Mouse (Mus musculus) urinary bladder, postnatal 4 days (tissue): ENCODE results near the gene Gm128.

Experiments
- DNase-seq, 2 experiments: peaks; one replicate each; pipeline ENCODE4 v3.0.0; 2021 to 2022; ENCODE audit warnings: low spot score in 2 of 2

Gene Gm128

GRCm38 (mm10) chr3:95269789-95270188 lies 28.4 kb upstream of the Gm128 start:
- DNase-seq: no peak

GRCm38 (mm10) chr3:95267855-95268254 lies 26.5 kb upstream of the Gm128 start:
- DNase-seq: no peak

DNA sequence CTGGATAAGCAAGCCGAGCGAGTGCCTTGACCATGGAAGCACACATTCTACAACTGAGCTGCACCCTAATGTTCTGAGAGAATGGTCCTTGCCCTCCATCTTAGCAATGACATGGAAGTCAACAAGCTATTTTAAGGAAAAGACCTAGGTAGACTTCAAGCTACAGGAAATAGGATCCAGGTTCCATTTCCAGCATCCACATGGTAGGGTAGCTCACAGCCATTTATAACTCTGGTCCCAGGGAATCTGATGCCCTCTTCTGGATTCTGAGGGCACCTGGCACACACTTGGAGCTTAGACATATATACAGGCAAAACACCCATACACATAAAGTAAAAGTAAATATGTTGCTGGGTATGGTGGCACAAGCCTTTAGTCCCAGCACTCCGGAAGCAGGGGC lies 24.7 kb upstream of the Gm128 start:
- DNase-seq: no peak

GRCm38 (mm10) chr3:95264724-95265123 lies 23.3 kb upstream of the Gm128 start:
- no peak for DNase-seq

GRCm38 (mm10) chr3:95263089-95263739 lies 21.8 kb upstream of the Gm128 start:
- peak; percentile 45 to 73 for DNase-seq

GRCm38 (mm10) chr3:95261975-95262374 lies 20.6 kb upstream of the Gm128 start:
- DNase-seq: no peak

- DNase-seq: no peak
Observed at GRCm38 (mm10) chr3:95256931-95257330, 15.5 kb upstream of the Gm128 start.

GRCm38 (mm10) chr3:95250783-95251424 lies 9.5 kb upstream of the Gm128 start, which contains the start of gene Bnipl:
Bnipl (minus strand) TSS chr3:95251193.
- no peak for DNase-seq

GRCm38 (mm10) chr3:95250361-95250760 lies 9.0 kb upstream of the Gm128 start:
- no peak for DNase-seq

- DNase-seq: no peak
Observed at GRCm38 (mm10) chr3:95247660-95248336, 6.4 kb upstream of the Gm128 start.

- peak in 1 of 2 experiments; percentile 44 for DNase-seq
Observed at GRCm38 (mm10) chr3:95246465-95247231, 5.2 kb upstream of the Gm128 start.

DNA sequence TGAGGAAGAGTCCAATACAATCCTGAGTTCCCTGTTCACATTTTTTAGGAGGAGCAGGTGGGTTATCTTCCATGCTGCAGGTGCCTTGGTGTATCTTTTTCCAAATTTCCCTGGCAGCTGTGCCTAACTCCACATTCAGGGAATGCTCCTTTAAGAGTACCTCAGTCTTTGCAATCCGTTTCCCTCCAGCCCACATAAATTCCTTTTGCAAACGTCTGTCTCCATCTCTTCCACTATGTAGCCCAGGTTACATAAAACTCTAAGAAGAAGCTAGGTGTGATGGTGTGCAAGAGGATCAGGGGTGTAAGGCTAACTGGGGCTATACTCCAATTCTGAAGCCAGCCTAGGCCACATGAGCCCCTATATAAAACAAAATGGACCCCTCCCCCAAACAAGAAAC lies 1.7 kb upstream of the Gm128 start:
- DNase-seq: no peak

- DNase-seq: no peak
Observed at GRCm38 (mm10) chr3:95240900-95241299, 498 bp downstream of the Gm128 start.

DNA sequence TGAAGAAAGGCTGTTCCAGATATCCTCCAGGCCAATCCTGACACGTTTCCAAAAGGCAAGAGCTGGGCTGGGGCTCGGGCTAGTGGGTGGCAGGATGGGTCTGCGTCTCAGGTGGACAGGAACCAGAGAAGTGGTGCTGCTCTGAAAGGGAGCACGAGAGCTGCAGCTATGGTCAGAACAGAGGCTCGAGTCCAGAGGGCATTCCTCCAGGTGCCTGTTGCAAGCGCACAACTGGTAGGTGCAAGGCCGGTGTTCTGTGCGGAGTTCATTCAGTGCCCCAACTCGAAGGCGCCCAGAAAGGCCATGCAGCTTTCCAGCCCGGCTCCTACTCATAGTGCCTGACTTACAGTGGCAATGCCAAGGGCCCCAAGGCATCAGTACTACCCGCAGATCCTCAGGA lies 1.4 kb downstream of the Gm128 start:
- no peak for DNase-seq

DNA sequence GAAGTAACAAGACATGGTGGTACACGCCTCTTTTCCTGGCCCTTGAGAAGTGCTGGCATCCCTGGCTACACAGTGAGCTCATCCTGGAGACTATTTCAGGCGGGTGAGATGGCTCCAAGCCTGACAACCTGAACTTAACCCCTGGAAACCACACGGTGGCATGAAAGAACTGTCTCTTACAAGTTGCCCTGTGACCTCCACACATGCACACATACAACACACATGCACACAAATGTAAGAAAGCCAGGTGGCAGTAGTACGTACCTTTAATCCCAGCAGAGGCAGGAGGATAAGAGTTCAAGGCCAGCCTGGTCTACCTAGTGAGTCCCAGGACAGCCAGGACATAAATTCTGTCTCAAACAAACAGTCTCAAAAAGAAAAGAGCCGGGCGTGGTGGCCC lies 2.4 kb downstream of the Gm128 start:
- no peak for DNase-seq

- DNase-seq: no peak
Observed at GRCm38 (mm10) chr3:95237541-95238099, 3.8 kb downstream of the Gm128 start.

DNA sequence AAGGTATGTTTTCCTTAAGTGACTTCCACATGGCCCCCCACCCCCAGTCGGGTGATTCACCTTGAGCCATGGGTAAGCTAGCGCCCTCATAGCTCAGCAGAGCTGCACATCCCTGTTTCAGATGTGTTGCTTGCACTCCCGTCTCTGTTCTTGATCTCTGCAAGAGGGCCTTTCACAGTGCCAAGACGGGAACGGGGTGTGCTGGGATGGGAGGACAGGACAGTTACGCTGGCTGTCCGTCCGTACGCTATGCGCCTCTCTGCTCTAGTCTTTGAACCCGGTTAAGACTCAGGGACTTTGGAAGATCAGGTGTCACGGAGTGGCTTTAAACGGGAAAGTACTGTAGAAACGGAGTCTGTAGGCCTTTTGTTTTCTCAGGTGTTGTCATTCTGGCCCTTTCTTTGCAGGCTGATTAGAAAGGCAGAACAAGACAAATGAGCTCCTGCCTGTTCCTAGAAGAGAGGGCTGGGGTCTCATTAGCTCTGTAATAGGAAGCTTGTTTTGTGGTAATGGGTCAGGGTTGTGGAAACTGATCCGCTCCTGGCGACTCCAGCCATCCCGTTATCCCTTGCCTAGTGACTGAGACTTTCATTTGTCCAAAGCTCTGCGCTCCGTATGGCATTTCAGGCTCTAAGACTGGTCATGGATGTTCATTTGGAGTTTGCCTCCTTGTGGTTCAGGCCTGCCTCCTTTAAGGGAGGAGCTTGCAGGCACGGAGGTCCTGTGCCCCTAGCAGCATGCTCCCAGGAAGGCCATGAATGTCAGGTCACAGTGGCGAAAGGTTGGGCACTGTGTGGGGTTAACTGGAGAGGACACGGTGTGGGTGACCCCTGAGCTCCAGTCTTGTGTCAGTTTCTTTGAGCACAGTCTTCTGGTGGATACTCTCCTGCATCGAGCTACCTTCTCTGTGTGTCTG lies 5.8 kb downstream of the Gm128 start:
- no peak for DNase-seq

GRCm38 (mm10) chr3:95233303-95233980 lies 8.0 kb downstream of the Gm128 start:
- no peak for DNase-seq

DNA sequence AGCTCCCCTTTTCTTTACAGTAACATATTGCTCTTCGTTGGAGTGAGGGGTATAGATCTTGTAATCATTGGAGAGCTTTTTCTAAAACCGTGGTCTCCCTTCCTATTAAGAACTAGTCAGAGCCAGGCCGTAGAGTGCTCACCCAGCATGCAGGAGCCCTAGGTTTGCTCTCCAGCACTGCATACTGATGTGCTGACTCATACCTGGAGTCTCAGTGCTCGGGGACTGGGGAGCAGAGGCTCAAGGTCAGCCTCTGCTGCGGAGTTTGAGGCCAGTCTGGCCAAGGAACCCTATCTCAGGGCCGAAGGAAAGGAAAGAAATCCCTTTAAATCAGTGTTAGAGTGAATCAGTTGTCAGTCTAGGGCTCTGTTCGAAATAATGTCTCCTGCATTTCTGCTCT lies 8.6 kb downstream of the Gm128 start:
- no peak for DNase-seq
